Mouse (Mus musculus) limb, embryonic 15.5 days (tissue): Measurements from ENCODE around the gene Gsdma3. TPM values are rescaled to one million over a fixed set of nuclear protein-coding genes. Genes with fewer than 3 reads are reported as not detected.
A peak's percentile ranks its signal among the peaks of the same experiment; 100 is the strongest.

Experiments used
- ATAC-seq: fragments of 200-750 bp; cut with Nextera tagmentation; 2 replicates; pipeline ENCODE4 v1.8.0; 2017; ENCODE audit warnings: low read depth, moderate TSS enrichment; ENCODE audit not compliant: insufficient number of reproducible peaks, low FRiP score, low TSS enrichment
- H3K27ac ChIP-seq: fragments of 300-500 bp; sonication (generic); 2 replicates; pipeline ENCODE4 v1.5.1; 2015; ENCODE audit warnings: moderate library complexity, mild to moderate bottlenecking, inconsistent platforms
- H3K27me3 ChIP-seq: fragments of 300-500 bp; sonication (generic); 2 replicates; pipeline ENCODE4 v1.6.1; 2015; ENCODE audit warnings: inconsistent platforms
- H3K36me3 ChIP-seq: fragments of 300-500 bp; sonication (generic); 2 replicates; pipeline ENCODE4 v1.6.1; 2015; ENCODE audit warnings: inconsistent platforms
- H3K4me1 ChIP-seq: fragments of 300-500 bp; sonication (generic); 2 replicates; pipeline ENCODE4 v1.6.1; 2015; ENCODE audit warnings: inconsistent platforms
- H3K4me2 ChIP-seq: fragments of 300-500 bp; sonication (generic); 2 replicates; pipeline ENCODE4 v1.6.1; 2015; ENCODE audit warnings: mild to moderate bottlenecking, inconsistent platforms
- H3K4me3 ChIP-seq: fragments of 300-500 bp; sonication (generic); 2 replicates; pipeline ENCODE4 v1.5.1; 2015; ENCODE audit warnings: mild to moderate bottlenecking, inconsistent platforms
- H3K9ac ChIP-seq: fragments of 300-500 bp; sonication (generic); 2 replicates; pipeline ENCODE4 v1.6.1; 2015; ENCODE audit warnings: inconsistent platforms
- H3K9me3 ChIP-seq: fragments of 300-500 bp; sonication (generic); 2 replicates; pipeline ENCODE4 v1.6.1; 2016; ENCODE audit warnings: inconsistent platforms
- WGBS: fragments of 180-500 bp; shearing (Covaris S2); methylation state at CpG from one replicate; pipeline ENCODE4 v1.1.7; 2015; 5-methylcytosine and 5-hydroxymethylcytosine counted together
- polyA plus RNA-seq: library from polyadenylated mRNA; unstranded; fragments of >200 nt; fragmentation: Nextera tagmentation; extraction: Ambion mirVana; gene quantifications from 2 replicates; pipeline ENCODE4 v1.2.1, GENCODE M21; 2015

Gene Gsdma3
- polyA plus RNA-seq = not detected in 2 replicates

DNA sequence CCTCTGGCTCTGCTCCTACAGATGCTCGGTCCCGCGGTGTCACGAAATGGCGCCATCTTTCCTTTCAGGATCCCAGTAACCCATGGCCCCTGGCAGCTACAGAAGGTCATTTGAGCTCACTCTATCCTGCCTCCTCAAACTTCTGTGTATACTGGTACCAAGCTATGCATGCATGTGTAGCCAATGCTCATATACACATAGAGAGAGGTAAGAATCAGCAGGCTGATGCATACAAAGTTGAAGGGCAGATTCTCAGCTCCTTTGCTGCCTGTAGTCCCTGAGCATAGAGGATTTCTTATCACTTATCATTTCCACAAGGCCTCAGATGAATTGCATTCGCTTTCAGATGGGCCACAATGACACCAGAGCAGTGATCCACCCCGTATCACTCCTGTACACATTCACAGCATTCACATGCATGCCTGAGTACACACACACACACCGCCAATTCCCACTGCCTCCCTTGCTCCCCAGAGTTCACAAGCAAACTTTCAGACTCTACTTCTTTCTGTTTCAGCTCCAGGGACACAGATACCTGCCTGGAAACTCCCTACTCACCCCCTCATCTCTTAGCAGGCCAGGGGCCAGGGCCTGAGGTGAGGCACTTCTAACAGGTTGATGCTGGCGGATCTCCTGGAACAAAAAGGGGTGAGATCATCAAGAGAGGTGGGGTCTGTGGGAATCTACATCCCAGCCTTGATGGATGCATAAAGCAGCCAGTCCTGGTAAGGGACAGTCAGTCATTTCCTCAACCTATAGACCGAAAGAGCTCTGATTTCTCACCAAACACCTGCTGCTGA, at the start of gene Gsdma3, which contains the start of gene Gm12355:
Gene Gsdma3, plus strand, starts transcription at position 750 of the 800 bp plus-strand sequence.
Gene Gm12355, minus strand, starts transcription at position 51 of the 800 bp plus-strand sequence.
- Histone ChIP-seq H3K9me3 (no peaks in the 10 kb centered on the region), H3K9ac (no peak within 1 kb of the TSS), H3K27me3 (no peaks in the 10 kb centered on the region), H3K4me2 (no peak within 1 kb of the TSS), H3K4me1 (no peaks in the 10 kb centered on the region), H3K27ac (no peak within 1 kb of the TSS), H3K4me3 (no peak within 1 kb of the TSS), H3K36me3 (no peaks in the 10 kb centered on the region)
- WGBS = 90% methylated on average over 10 of the region's 10 CpGs
- ATAC-seq = no peak

DNA sequence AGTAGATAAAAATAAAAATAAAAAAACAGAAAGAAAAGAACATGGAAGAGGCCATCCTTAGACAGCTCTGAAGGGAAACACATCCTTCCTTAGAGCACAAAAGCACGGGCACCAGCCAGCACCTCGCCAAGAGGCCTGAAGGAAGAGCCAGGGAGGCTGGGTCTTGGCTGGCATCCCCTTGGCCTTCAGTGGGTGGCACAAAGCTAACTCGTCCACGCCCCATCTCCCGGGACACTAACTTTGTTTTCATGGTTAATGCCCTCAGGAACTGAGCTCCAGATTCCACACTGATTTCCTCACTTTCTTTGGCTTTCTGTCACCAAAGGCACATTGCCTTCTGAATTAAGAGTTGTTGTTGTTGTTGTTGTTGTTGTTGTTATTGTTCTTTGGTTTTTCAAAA, 48.4 kb upstream of the Gsdma3 start:
- Histone ChIP-seq H3K27me3 (no peaks in the 10 kb centered on the region), H3K36me3 (peaks cover 31% of the 10 kb centered on the region), H3K4me3 (no peak overlapping the region), H3K27ac (no peak overlapping the region), H3K4me1 (no peaks in the 10 kb centered on the region), H3K9ac (no peak overlapping the region), H3K9me3 (no peaks in the 10 kb centered on the region), H3K4me2 (no peak overlapping the region)
- ATAC-seq = no peak
- 77% methylated on average over 5 of the region's 5 CpGs for WGBS

DNA sequence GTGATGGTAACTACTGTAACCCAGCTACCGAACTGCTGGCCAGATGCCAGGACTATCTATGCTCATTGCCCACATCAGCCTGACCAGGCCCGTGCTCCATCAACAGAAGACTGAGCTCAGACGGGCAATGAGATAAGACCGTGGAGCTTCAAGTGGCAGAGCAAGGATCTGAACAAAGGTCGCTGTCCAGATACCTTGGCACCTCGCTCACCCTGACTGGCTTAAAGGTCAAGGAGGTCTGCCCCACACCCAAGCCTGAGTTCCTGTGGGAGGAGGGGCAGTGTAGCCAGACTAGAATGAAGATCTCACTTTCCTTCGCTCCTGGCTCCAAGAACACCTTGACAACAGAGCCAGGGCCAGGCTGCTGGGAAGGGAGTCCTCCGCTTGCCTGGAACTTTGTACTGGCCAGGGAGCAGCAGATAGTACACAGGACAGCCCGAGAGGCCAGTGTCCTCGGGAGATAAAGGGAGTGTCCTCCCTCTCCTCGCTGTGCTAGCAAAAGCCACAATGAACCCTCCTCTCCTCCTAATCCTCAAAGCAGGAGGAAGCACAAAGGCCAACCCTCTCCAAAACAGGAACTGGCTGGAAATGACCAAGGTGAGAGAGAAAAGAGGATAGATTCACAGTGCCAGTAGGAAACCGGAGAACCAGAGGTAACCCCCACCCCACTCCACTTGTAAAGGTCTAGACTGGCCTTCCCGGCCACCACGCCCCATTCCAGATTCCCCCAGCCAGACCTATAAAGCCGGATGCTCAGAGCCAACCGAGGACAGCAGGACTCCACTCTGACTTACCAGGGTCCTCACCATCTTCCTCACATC, 45.6 kb upstream of the Gsdma3 start:
- no peak overlapping the region for H3K9ac ChIP-seq
- no peak overlapping the region for H3K4me2 ChIP-seq
- 82% methylated on average over 16 of the region's 16 CpGs for WGBS
- H3K27me3 ChIP-seq = no peaks in the 10 kb centered on the region
- no peak; the same call in 1 of the 2 replicates for ATAC-seq
- H3K27ac ChIP-seq = 0 out of 2 replicates have a peak overlapping the region, but pooled peaks have one; percentile 4
- peaks cover 39% of the 10 kb centered on the region for H3K36me3 ChIP-seq
- no peak overlapping the region for H3K4me3 ChIP-seq
- no peaks in the 10 kb centered on the region for H3K9me3 ChIP-seq
- H3K4me1 ChIP-seq = peaks cover 12% of the 10 kb centered on the region

DNA sequence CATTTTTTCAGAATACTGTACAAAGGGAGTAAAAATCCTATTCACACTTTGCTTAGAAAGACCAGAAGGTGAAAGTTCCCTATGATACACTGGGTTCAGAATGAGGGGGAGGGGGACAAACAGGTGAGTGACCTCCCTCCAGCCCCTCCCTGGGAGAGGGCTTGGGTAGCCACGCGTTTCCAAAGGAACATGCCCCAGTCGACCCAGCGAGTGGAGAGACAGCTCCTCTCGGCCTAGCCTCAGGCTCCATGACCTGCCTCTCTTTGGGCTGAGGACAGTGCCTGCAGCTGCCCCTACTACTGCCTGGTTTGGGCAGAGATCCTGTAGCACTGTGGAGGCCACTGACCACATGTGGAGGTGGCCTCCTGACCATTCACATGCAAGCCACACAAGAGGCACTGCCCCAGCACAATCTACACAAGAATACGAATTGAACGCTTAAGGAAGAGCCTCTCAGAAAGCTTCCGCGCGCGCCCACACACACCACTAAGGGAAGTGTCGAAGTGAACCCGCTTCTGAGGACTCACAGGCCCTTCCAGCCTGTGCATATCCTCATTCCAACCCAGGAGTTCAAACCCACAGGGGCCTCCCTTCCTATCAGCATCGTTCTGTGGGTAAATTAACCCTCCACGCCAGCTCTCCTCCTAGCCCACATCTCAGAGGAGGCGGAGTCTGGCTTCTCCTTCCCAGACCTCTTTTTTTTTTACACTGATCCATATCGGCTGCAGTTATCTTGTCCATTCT, 44.7 kb upstream of the Gsdma3 start:
- 75% methylated on average over 17 of the region's 17 CpGs for WGBS
- no peaks in the 10 kb centered on the region for H3K9me3 ChIP-seq
- no peak for ATAC-seq

DNA sequence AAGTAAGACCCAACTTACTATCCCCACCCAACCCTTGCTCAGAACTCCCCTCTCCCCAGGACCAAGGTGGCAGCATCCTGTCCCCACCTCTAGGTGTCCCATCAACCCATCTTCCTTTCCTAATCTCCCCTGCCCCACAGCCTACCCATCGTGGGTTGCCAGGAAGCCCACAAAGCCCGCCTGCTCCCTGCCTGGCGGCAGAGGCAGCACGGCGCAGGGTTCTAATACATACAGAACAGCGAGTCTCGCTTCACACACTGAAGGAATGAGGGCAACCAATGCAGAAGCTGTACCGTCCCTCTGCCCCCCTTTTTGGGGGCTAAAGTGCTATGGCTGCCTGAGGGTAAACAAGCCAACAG, 44.2 kb upstream of the Gsdma3 start:
- H3K4me3 ChIP-seq = no peak overlapping the region
- no peak overlapping the region for H3K27ac ChIP-seq
- H3K9me3 ChIP-seq = no peaks in the 10 kb centered on the region
- H3K36me3 ChIP-seq = peaks cover 39% of the 10 kb centered on the region
- no peaks in the 10 kb centered on the region for H3K27me3 ChIP-seq
- whole genome bisulfite sequencing = 86% methylated on average over 8 of the region's 8 CpGs
- no peak overlapping the region for H3K4me2 ChIP-seq
- no peak overlapping the region for H3K9ac ChIP-seq
- H3K4me1 ChIP-seq = peaks cover 21% of the 10 kb centered on the region
- ATAC-seq = no peak

More for the DNA sequence above, 44.7 kb upstream of the Gsdma3 start:
- Histone ChIP-seq H3K4me3 (no peak overlapping the region), H3K4me2 (no peak overlapping the region), H3K36me3 (peaks cover 39% of the 10 kb centered on the region), H3K27me3 (no peaks in the 10 kb centered on the region), H3K27ac (no peak overlapping the region), H3K4me1 (peaks cover 21% of the 10 kb centered on the region), H3K9ac (no peak overlapping the region)

DNA sequence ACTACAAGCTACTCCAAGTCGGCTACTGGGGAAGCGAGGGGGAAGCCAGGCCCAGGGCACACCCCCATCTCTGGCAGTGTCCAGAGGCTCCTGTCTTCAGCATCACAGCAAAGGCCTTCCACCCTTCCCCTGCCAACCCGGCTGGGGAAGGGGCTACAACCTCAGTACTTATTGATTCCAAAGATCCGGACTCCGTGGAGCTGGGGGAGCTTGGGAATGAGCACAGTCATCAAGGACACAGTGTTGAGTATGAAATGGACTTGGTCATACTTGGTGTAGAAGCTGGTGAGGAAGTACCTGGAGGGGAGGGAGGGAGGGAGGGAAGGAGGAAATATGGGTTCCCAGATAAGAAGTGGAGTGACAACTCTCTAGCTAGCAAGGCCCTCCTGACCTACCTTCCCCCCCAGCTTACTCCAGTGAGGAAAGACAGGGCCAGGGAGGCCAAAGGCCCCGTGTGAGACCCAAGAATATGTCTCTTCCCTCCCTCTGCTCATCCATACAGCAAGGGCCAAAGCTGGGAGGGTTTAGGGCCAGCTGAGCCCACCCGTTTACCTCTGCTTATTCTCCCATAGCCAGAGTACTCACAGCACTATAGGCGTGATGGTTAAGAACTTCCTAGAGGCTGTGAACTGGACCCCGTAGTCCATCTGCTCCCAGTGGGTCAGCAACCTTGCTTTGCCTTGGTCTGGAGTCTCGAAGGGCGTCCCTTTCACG, 43.5 kb upstream of the Gsdma3 start:
- WGBS = 91% methylated on average over 12 of the region's 12 CpGs
- no peak for ATAC-seq
- Histone ChIP-seq H3K9me3 (no peaks in the 10 kb centered on the region), H3K4me2 (no peak overlapping the region), H3K27ac (no peak overlapping the region), H3K4me3 (no peak overlapping the region), H3K9ac (no peak overlapping the region), H3K4me1 (peaks cover 25% of the 10 kb centered on the region), H3K36me3 (peaks cover 39% of the 10 kb centered on the region), H3K27me3 (no peaks in the 10 kb centered on the region)

DNA sequence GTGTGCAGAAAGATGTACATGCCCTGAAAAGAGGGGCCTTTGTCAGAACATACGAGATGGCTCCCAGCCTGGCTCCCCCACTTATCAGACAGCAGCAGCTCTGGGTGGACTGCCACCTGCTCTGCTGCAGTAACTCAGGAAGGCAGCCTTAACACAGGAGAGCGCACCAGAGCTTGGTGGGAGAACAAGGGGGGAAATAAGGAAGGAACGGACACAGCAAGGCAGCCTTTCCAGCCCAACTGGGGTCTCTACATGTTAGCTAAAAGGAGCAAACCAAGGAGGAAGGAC, 43.0 kb upstream of the Gsdma3 start:
- WGBS = 96% methylated on average over 3 of the region's 3 CpGs
- Histone ChIP-seq H3K4me2 (no peak overlapping the region), H3K4me3 (no peak overlapping the region), H3K27ac (no peak overlapping the region), H3K4me1 (peaks cover 30% of the 10 kb centered on the region), H3K27me3 (no peaks in the 10 kb centered on the region), H3K9ac (no peak overlapping the region), H3K9me3 (no peaks in the 10 kb centered on the region), H3K36me3 (peaks cover 39% of the 10 kb centered on the region)
- ATAC-seq = no peak

DNA sequence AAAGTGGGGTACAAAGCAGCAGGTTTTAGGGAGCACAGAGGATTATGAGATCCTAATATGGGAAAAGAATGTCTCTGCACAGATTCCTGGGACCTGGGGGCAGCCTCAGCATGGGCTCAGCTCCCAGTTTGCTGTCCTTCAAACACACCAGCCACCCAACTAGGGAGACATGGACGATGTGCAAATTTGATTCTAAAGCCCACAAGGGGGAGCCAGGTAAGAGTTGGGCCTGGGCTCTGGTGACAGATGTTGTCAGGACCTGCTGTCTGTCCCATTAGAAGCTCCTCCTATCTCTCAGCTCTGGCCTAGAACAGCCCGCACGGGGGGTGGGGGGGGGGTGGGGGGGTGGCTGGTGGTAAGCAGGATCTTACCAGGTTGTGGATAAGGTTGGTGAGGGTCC, 42.6 kb upstream of the Gsdma3 start:
- 32% methylated on average over 1 of the region's 3 CpGs for WGBS
- Histone ChIP-seq H3K27ac (no peak overlapping the region), H3K27me3 (no peaks in the 10 kb centered on the region)

DNA sequence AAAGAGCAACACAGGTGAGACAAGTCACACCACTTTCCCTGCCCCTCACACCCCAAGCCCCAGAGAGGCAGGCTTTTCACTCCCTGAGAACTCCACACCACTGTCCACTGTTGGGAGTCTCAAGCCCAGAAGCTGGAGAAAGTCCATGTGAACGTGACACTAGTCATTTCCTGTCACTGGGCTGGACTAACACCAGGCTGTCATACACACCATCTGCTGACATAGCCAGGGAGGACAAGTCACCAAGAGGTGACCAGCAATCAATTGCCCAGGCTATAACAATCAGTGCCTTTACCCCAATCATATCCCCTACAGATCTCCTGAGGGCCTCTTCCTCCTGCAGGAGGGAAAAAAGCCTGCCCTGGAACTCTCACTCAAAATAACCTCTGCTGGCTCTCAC, 42.0 kb upstream of the Gsdma3 start:
- Histone ChIP-seq H3K4me1 (peaks cover 33% of the 10 kb centered on the region), H3K27ac (no peak overlapping the region), H3K9ac (no peak overlapping the region), H3K4me2 (no peak overlapping the region), H3K36me3 (peaks cover 39% of the 10 kb centered on the region), H3K27me3 (no peaks in the 10 kb centered on the region), H3K4me3 (no peak overlapping the region), H3K9me3 (no peaks in the 10 kb centered on the region)
- no peak for ATAC-seq
- 40% methylated on average over 1 of the region's 1 CpGs for WGBS

More for the DNA sequence above, 42.6 kb upstream of the Gsdma3 start:
- no peak overlapping the region for H3K4me3 ChIP-seq
- no peak for ATAC-seq
- no peaks in the 10 kb centered on the region for H3K9me3 ChIP-seq
- H3K36me3 ChIP-seq = peaks cover 39% of the 10 kb centered on the region
- H3K9ac ChIP-seq = no peak overlapping the region
- no peak overlapping the region for H3K4me2 ChIP-seq
- peaks cover 33% of the 10 kb centered on the region for H3K4me1 ChIP-seq

DNA sequence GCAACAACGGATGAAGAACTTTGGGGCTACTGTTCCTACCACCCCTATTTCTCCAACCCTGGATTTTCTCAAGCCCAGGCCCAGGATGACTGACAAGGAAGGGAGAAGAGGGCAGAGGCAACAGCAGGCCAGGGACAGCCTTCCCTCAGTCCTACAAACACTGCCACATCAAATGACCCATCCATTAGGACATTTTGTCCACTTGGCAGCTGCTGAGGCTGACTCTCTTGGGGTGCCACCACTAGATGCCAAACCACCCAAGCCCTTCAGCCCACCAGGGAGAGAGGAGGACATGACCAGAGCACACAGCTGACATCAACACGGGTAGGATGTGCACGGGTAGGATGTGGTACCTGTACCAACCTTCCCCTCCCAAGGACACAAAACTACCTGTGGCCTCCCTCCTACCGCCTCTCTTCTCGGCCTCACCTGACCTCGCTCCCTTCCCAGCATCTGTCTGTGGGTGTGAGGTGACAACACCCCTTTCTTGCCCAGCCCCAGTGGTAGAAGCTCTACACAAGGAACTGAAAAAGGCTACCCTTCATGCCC, 41.5 kb upstream of the Gsdma3 start:
- no peak overlapping the region for H3K4me2 ChIP-seq
- H3K9me3 ChIP-seq = no peaks in the 10 kb centered on the region
- H3K36me3 ChIP-seq = peaks cover 39% of the 10 kb centered on the region
- WGBS = 80% methylated on average over 6 of the region's 6 CpGs
- H3K27ac ChIP-seq = no peak overlapping the region
- ATAC-seq = no peak
- H3K4me1 ChIP-seq = peaks cover 33% of the 10 kb centered on the region
- H3K27me3 ChIP-seq = no peaks in the 10 kb centered on the region
- H3K4me3 ChIP-seq = no peak overlapping the region
- H3K9ac ChIP-seq = no peak overlapping the region
